In genomic region chr6:22325364-22326072, GRCm38 (mm10) we compare ENCODE assay signal across 7 mouse cellular contexts. TPM values are rescaled to one million over a fixed set of nuclear protein-coding genes. Genes with fewer than 3 reads are reported as not detected.
DNase-seq lines count a peak whose midpoint lies in the region; ATAC-seq and TF ChIP-seq lines count a peak whose summit lies in the region.

No protein-coding gene starts in this region.

- no peak overlapping the region for H3K27ac ChIP-seq in forebrain, embryonic 14.5 days (ENCODE audit: low read depth, low read length)
- no peak overlapping the region for H3K27ac ChIP-seq in hindbrain, postnatal 0 days
- no peak overlapping the region for H3K27ac ChIP-seq in midbrain, embryonic 10.5 days (replicated peaks)

- no peak overlapping the region for H3K4me2 ChIP-seq in forebrain, embryonic 14.5 days (ENCODE audit: low read length)
- H3K4me2 ChIP-seq in hindbrain, postnatal 0 days (ENCODE audit: low read depth, low read length): no peak overlapping the region

- no peak overlapping the region for H3K9ac ChIP-seq in forebrain, embryonic 14.5 days (ENCODE audit: low read length)
- no peak overlapping the region for H3K9ac ChIP-seq in hindbrain, postnatal 0 days (replicated peaks; ENCODE audit: low read length)

- DNase-seq in Muller cell, postnatal 12 days (ENCODE audit: inconsistent ontology term): peak; percentile 52
- DNase-seq in c-Kit-positive CD71-positive TER-119-positive erythroid progenitor cells, embryonic 14.5 days (ENCODE audit: low spot score): peak; percentile 47
- peak; percentile 88 for DNase-seq in forebrain, embryonic 14.5 days (ENCODE audit: low spot score)
- peak; percentile 87 for DNase-seq in hindbrain, postnatal 0 days (ENCODE audit: low spot score)
- DNase-seq in left cerebral cortex, postnatal 10 days (ENCODE audit: extremely low spot score in 1 of 2, low spot score in 2 of 2): peak; percentile 74 to 81
- peak; percentile 68 for DNase-seq in midbrain, embryonic 10.5 days (ENCODE audit: low spot score)
- peak; percentile 49 for DNase-seq in skeletal muscle tissue, adult 2 months (ENCODE audit: low read depth, low spot score)

- H3K4me3 ChIP-seq in forebrain, embryonic 14.5 days (ENCODE audit: low read depth, low read length): no peak overlapping the region
- no peak overlapping the region for H3K4me3 ChIP-seq in hindbrain, postnatal 0 days (ENCODE audit: low read length)
- H3K4me3 ChIP-seq in midbrain, embryonic 10.5 days: no peak overlapping the region

- no peaks in the 10 kb centered on the region for H3K27me3 ChIP-seq in forebrain, embryonic 14.5 days (replicated peaks; ENCODE audit: control insufficient read depth, insufficient read depth, low read length)
- no peaks in the 10 kb centered on the region for H3K27me3 ChIP-seq in hindbrain, postnatal 0 days (ENCODE audit: insufficient read depth, low read length)
- H3K27me3 ChIP-seq in midbrain, embryonic 10.5 days (ENCODE audit: low read depth, poor library complexity, severe bottlenecking): no peaks in the 10 kb centered on the region

- no peaks in the 10 kb centered on the region for H3K9me3 ChIP-seq in forebrain, embryonic 14.5 days (replicated peaks; ENCODE audit: control insufficient read depth, low read length)
- no peaks in the 10 kb centered on the region for H3K9me3 ChIP-seq in hindbrain, postnatal 0 days (ENCODE audit: low read length)
- no peaks in the 10 kb centered on the region for H3K9me3 ChIP-seq in midbrain, embryonic 10.5 days (replicated peaks)

- TF ChIP-seq CTCF in hindbrain, postnatal 0 days (IDR thresholded peaks at IDR 0.05; ENCODE audit: low read depth): peak; percentile 94

- intact Hi-C loops in left cerebral cortex, postnatal 10 days (cut with DNase I): loop anchor here (2.0 to 5.0 kb wide), 2 partner anchors 169 to 657 kb away; no protein-coding TSS in a partner anchor

- H3K36me3 ChIP-seq in forebrain, embryonic 14.5 days (ENCODE audit: control insufficient read depth, insufficient read depth, low read length): 0 out of 2 replicates have a peak, but pooled peaks cover 3% of the 10 kb centered on the region
- peaks cover 15% of the 10 kb centered on the region; the same call in 1 of the 2 replicates for H3K36me3 ChIP-seq in hindbrain, postnatal 0 days (ENCODE audit: insufficient read depth, low read length)
- H3K36me3 ChIP-seq in midbrain, embryonic 10.5 days: peaks cover 11% of the 10 kb centered on the region

- peak; percentile 76 for ATAC-seq in forebrain, embryonic 14.5 days
- ATAC-seq in hindbrain, postnatal 0 days: peak; percentile 67; the same call in 1 of the 2 replicates

- no peaks in the 10 kb centered on the region for H3K4me1 ChIP-seq in forebrain, embryonic 14.5 days (ENCODE audit: control insufficient read depth, insufficient read depth, low read length)
- H3K4me1 ChIP-seq in hindbrain, postnatal 0 days (ENCODE audit: insufficient read depth, low read length): no peaks in the 10 kb centered on the region
- H3K4me1 ChIP-seq in midbrain, embryonic 10.5 days: no peaks in the 10 kb centered on the region

- 57% methylated on average over 13 of the region's 13 CpGs for WGBS in forebrain, embryonic 14.5 days
- WGBS in hindbrain, postnatal 0 days: 54% methylated on average over 13 of the region's 13 CpGs
- 63% methylated on average over 13 of the region's 13 CpGs for WGBS in midbrain, embryonic 10.5 days

RNA-seq across cellular contexts. Expression of gene Fam3c, which starts 30.5 kb away (rescaled TPM):
- polyA plus RNA-seq in forebrain, embryonic 14.5 days (2014; fragmentation: Nextera tagmentation; extraction: Ambion mirVana): 43.8 and 54.4 TPM in 2 replicates
- 34.8 and 55.1 TPM in 2 replicates for total RNA-seq in hindbrain, postnatal 0 days (2014; rRNA removed)
- polyA plus RNA-seq in hindbrain, postnatal 0 days (2015; fragmentation: Nextera tagmentation; extraction: Ambion mirVana): 116 and 122 TPM in 2 replicates
- 100 to 1,000 TPM; 111 to 126 TPM for total RNA-seq in left cerebral cortex, postnatal 10 days (2021)
- 27.8 and 28.1 TPM in 2 replicates for polyA plus RNA-seq in midbrain, embryonic 10.5 days (2016; fragmentation: Nextera tagmentation; extraction: Ambion mirVana)

RNA-seq across cellular contexts. Expression of gene Wnt16, which starts 37.5 kb away (rescaled TPM):
- polyA plus RNA-seq in forebrain, embryonic 14.5 days (2014; fragmentation: Nextera tagmentation; extraction: Ambion mirVana): 0.19 TPM in 1 of 2 replicates, not detected in the other
- total RNA-seq in hindbrain, postnatal 0 days (2014; rRNA removed): 0.61 and 1.3 TPM in 2 replicates
- 0.90 and 1.2 TPM in 2 replicates for polyA plus RNA-seq in hindbrain, postnatal 0 days (2015; fragmentation: Nextera tagmentation; extraction: Ambion mirVana)
- 1 to 10 TPM; 1.2 to 1.9 TPM for total RNA-seq in left cerebral cortex, postnatal 10 days (2021)
- polyA plus RNA-seq in midbrain, embryonic 10.5 days (2016; fragmentation: Nextera tagmentation; extraction: Ambion mirVana): 0.39 and 0.52 TPM in 2 replicates
